Mouse (Mus musculus): ENCODE data around the gene Osbpl2.

Gene Osbpl2

GRCm38 (mm10) chr2:180202263-180202662, 83.2 kb downstream of the Osbpl2 start:
- no peak for DNase-seq (ENCODE audit: low read depth)

- no peak for DNase-seq (ENCODE audit: low read depth)
Measured at GRCm38 (mm10) chr2:180202805-180203204, 83.7 kb downstream of the Osbpl2 start.

- no peak for DNase-seq (ENCODE audit: low read depth)
Measured at GRCm38 (mm10) chr2:180204501-180204900, 85.4 kb downstream of the Osbpl2 start.

- DNase-seq (ENCODE audit: low read depth), result no peak
Measured at GRCm38 (mm10) chr2:180205083-180205955, 86.2 kb downstream of the Osbpl2 start.

GRCm38 (mm10) chr2:180205956-180206280, 86.8 kb downstream of the Osbpl2 start:
- DNase-seq (ENCODE audit: low read depth), result no peak

GRCm38 (mm10) chr2:180207840-180208239, 88.7 kb downstream of the Osbpl2 start:
- DNase-seq (ENCODE audit: low read depth), result no peak

GRCm38 (mm10) chr2:180208976-180209375, 89.9 kb downstream of the Osbpl2 start:
- DNase-seq (ENCODE audit: low read depth), result no peak

GRCm38 (mm10) chr2:180212255-180212654, 93.1 kb downstream of the Osbpl2 start:
- no peak for DNase-seq (ENCODE audit: low read depth)

Measured in NIH3T3 (cell line).